Mouse (Mus musculus): Measurements from ENCODE around the gene Xpnpep3. TPM values are rescaled to one million over a fixed set of nuclear protein-coding genes. Genes with fewer than 3 reads are reported as not detected.
"Not testable (repeated sequence)": the region's sequence is repeated elsewhere in the genome, so short reads cannot be mapped to it uniquely, and the experiment has no call there.

Xpnpep3 gene
- polyA plus RNA-seq, 1 experiment from 2014 or later, result 11.8 TPM

DNA sequence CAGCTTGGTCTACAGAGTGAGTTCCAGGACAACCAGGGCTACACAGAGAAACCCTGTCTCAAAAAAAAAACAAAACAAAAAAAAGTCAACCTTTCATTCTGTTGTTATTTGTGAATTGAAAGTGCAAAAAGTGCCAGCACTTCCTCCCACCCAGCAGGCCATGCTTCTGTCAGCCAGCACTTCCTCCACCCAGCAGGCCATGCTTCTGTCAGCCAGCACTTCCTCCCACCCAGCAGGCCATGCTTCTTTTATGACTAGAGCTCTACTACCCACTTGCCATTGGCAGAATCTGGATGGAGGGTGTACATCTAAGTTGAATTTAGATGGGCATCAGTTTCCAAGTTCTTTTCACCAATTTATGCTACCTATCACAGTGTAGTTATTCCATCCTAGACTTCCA lies 6.9 kb upstream of the Xpnpep3 start:
- peaks cover 5% of the 10 kb centered on the region for H3K4me1 ChIP-seq (replicated peaks; ENCODE audit: control insufficient read depth, insufficient read depth, low read length)
- no peaks in the 10 kb centered on the region for H3K9me3 ChIP-seq (ENCODE audit: control insufficient read depth, low read length)
- H3K4me3 ChIP-seq (ENCODE audit: low read length), result no peak overlapping the region
- H3K9ac ChIP-seq (ENCODE audit: low read length), result no peak overlapping the region
- H3K4me2 ChIP-seq (ENCODE audit: low read depth, low read length), result no peak overlapping the region
- ATAC-seq (ENCODE audit: low read depth), result no peak
- H3K27me3 ChIP-seq (ENCODE audit: control insufficient read depth, insufficient read depth, low read depth, low read length), result no peaks in the 10 kb centered on the region
- no peak overlapping the region for H3K27ac ChIP-seq (ENCODE audit: low read length)
- peaks cover 18% of the 10 kb centered on the region for H3K36me3 ChIP-seq (ENCODE audit: control insufficient read depth, insufficient read depth, low read length)

DNA sequence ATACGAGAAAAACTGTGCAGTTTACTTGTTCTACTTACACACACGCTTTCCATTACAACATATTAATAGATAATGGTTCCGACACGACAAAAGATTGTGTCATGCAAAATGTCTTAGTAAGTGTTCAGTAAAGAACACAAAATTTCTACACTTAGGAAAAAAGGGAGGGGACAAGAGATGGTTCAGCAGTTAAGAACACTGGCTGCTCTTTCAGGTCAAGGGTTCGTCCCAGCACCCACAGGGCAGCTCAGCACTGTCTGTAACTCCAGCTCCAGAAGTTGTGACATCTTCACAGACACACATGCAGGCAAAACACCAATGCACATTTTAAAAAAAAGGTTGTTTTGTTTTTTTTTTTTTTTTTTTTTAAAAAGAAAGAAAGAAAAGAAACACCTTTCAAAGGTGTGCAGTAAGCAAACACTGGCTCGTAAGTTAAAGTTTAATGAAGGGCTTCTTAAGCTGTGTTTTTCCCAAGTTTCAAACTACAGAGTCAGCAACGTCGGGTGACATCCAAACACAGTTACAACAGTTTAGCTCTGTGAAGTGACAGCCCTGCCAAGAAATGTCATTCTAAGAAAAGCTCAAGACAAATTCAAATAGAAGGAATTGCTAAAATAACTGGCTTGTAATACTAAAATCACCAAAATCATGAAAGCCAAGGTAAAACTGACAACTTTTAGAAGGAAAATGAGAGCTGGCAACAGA lies 5.6 kb upstream of the Xpnpep3 start:
- H3K4me2 ChIP-seq (ENCODE audit: low read depth, low read length), result no peak overlapping the region
- H3K36me3 ChIP-seq (ENCODE audit: control insufficient read depth, insufficient read depth, low read length), result peaks cover 16% of the 10 kb centered on the region
- H3K4me3 ChIP-seq (ENCODE audit: low read length), result no peak overlapping the region
- no peaks in the 10 kb centered on the region for H3K27me3 ChIP-seq (ENCODE audit: control insufficient read depth, insufficient read depth, low read depth, low read length)
- ATAC-seq (ENCODE audit: low read depth), result no peak
- 69% methylated on average over 8 of the region's 8 CpGs for WGBS
- H3K27ac ChIP-seq (ENCODE audit: low read length), result no peak overlapping the region
- H3K9me3 ChIP-seq (ENCODE audit: control insufficient read depth, low read length), result no peaks in the 10 kb centered on the region
- no peak overlapping the region for H3K9ac ChIP-seq (ENCODE audit: low read length)
- peaks cover 11% of the 10 kb centered on the region for H3K4me1 ChIP-seq (replicated peaks; ENCODE audit: control insufficient read depth, insufficient read depth, low read length)

DNA sequence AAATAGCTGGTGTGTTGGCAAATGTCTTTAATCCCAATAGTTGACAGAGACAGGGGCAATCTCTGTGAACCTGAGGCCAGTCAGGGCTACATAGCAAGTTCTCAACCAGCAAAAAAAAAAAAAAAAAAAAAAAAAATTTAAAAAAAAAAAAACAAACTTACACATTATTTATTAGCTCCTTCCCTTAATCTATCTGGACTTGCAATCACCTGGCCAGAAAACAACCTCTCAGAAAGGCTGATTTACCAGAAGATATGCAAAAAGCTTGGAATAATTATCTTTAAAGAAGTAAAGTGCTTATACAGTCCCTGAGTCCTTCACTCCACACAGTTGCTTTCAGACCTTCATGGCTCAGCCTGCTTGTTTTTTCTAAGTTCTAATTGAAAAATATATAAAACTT lies 1.7 kb upstream of the Xpnpep3 start:
- peak overlapping the region; percentile 62 for H3K4me3 ChIP-seq (ENCODE audit: low read length)
- peak overlapping the region; percentile 75 for H3K4me2 ChIP-seq (ENCODE audit: low read depth, low read length)
- no peaks in the 10 kb centered on the region for H3K36me3 ChIP-seq (ENCODE audit: control insufficient read depth, insufficient read depth, low read length)
- H3K27me3 ChIP-seq (ENCODE audit: control insufficient read depth, insufficient read depth, low read depth, low read length), result no peaks in the 10 kb centered on the region
- ATAC-seq (ENCODE audit: low read depth), result no peak
- no peaks in the 10 kb centered on the region for H3K9me3 ChIP-seq (ENCODE audit: control insufficient read depth, low read length)
- H3K9ac ChIP-seq (ENCODE audit: low read length), result peak overlapping the region; percentile 76
- peak overlapping the region; percentile 40; the same call in 1 of the 2 replicates for H3K27ac ChIP-seq (ENCODE audit: low read length)
- H3K4me1 ChIP-seq (replicated peaks; ENCODE audit: control insufficient read depth, insufficient read depth, low read length), result peaks cover 17% of the 10 kb centered on the region

DNA sequence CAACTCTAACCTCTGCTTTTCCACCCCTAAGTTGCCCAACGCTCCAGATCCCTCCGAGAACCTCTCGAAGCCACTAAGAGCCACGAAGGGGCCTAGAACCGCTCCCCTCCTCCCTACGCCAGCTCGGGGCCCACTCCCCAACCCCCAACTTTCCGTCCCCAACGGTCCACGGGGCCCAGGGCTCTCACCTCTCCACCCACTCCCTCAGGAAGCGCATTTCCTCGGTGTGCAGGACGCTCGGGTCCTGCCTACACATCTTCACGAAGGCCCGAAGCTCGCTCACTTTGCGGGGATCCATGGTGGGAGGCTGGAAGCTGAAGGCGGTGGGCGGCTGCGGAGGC lies 671 bp upstream of the Xpnpep3 start:
- Histone ChIP-seq H3K9me3 (ENCODE audit: control insufficient read depth, low read length) (no peaks in the 10 kb centered on the region), H3K27ac (ENCODE audit: low read length) (peak overlapping the region; percentile 95), H3K9ac (ENCODE audit: low read length) (peak overlapping the region; percentile 76), H3K4me3 (ENCODE audit: low read length) (peak overlapping the region; percentile 62), H3K4me2 (ENCODE audit: low read depth, low read length) (peak overlapping the region; percentile 75), H3K36me3 (ENCODE audit: control insufficient read depth, insufficient read depth, low read length) (no peaks in the 10 kb centered on the region), H3K27me3 (ENCODE audit: control insufficient read depth, insufficient read depth, low read depth, low read length) (no peaks in the 10 kb centered on the region), H3K4me1 (replicated peaks; ENCODE audit: control insufficient read depth, insufficient read depth, low read length) (peaks cover 17% of the 10 kb centered on the region)
- 0% methylated on average over 21 of the region's 21 CpGs for WGBS
- peak; percentile 63; the same call in 1 of the 2 replicates for ATAC-seq (ENCODE audit: low read depth)

DNA sequence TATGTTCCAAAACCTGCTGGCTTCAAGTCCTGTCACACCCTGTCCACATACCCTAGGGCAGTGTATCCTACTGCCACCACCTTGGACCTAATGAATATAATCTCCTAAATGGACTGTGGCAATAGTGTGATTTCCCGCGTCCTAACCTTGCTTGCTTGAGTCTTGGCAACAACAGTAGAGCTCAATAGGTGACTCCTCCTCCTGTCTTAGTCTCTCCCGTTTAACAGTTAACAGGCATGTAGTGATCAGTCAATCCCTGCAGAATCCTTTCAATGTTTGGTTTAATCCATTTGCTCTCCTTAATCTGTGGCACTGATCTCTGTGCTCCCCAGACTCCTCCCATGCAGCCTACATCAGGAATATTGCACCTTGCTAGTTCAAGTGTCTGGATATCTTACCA lies 5.1 kb downstream of the Xpnpep3 start:
- no peak overlapping the region for H3K9ac ChIP-seq (ENCODE audit: low read length)
- 86% methylated on average over 3 of the region's 3 CpGs for WGBS
- ATAC-seq (ENCODE audit: low read depth), result no peak

DNA sequence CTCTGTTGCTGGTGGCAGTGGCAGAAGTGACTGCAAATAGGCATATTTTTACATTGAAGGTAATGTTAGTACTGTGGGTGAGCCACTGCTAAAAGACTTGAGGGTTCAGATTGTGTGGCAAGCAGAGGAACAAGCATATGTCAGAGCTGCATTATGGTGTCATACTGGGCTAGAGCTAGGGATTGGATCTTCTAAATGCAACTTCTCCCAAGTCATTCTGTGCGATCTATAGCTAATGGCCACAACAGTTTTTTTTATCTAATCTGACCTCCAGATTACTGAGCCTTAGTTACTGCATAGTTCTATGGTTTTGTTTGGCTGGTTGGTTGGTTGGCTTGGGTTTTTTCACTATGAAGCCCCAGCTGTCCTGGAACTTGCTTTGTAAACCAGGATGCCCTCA lies 8.3 kb downstream of the Xpnpep3 start, which contains the start of gene Dnajb7:
TSS of gene Dnajb7 (minus strand) at position 101 of the 400 bp plus-strand sequence.
- no peaks in the 10 kb centered on the region for H3K27me3 ChIP-seq (ENCODE audit: control insufficient read depth, insufficient read depth, low read depth, low read length)
- H3K36me3 ChIP-seq (ENCODE audit: control insufficient read depth, insufficient read depth, low read length), result no peaks in the 10 kb centered on the region
- H3K4me3 ChIP-seq (ENCODE audit: low read length), result no peak within 1 kb of the TSS
- WGBS, result 96% methylated on average over 1 of the region's 1 CpGs
- H3K4me2 ChIP-seq (ENCODE audit: low read depth, low read length), result no peak within 1 kb of the TSS
- no peaks in the 10 kb centered on the region for H3K9me3 ChIP-seq (ENCODE audit: control insufficient read depth, low read length)
- no peaks in the 10 kb centered on the region for H3K4me1 ChIP-seq (replicated peaks; ENCODE audit: control insufficient read depth, insufficient read depth, low read length)
- no peak within 1 kb of the TSS for H3K9ac ChIP-seq (ENCODE audit: low read length)
- no peak within 1 kb of the TSS for H3K27ac ChIP-seq (ENCODE audit: low read length)
- ATAC-seq (ENCODE audit: low read depth), result no peak

More for the DNA sequence above, 5.1 kb downstream of the Xpnpep3 start:
- Histone ChIP-seq H3K4me2 (ENCODE audit: low read depth, low read length) (no peak overlapping the region), H3K9me3 (ENCODE audit: control insufficient read depth, low read length) (no peaks in the 10 kb centered on the region), H3K4me3 (ENCODE audit: low read length) (no peak overlapping the region), H3K4me1 (replicated peaks; ENCODE audit: control insufficient read depth, insufficient read depth, low read length) (peaks cover 6% of the 10 kb centered on the region; the same call in 1 of the 2 replicates), H3K27me3 (ENCODE audit: control insufficient read depth, insufficient read depth, low read depth, low read length) (no peaks in the 10 kb centered on the region), H3K27ac (ENCODE audit: low read length) (no peak overlapping the region), H3K36me3 (ENCODE audit: control insufficient read depth, insufficient read depth, low read length) (no peaks in the 10 kb centered on the region)

DNA sequence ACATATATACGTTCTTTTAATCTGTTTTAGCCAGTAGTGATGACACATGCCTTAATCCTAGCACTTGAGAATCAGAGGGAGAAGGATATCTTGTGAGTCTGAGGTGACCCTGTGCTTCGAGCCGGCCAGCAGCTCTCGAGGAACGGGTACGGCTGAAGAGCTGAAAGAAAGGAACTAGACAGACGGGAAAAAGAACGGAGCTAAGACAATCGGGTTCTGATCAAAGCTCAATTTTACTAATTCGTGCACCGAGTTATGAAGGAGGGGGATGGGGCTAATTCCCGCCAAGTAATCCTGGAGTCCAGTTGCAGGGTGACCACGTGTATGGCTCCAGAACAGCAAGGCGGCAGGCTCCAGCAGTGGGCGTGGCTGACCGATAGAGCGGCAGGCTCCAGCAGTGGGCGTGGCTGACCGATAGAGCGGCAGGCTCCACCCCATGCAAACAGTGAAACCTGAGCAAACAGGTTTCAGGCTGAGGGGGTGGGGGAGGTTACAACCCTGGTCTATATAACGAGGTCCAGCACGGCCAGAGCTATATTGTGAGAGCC lies 16.9 kb downstream of the Xpnpep3 start:
- H3K36me3 ChIP-seq (ENCODE audit: control insufficient read depth, insufficient read depth, low read length); H3K9me3 ChIP-seq (ENCODE audit: control insufficient read depth, low read length); H3K27ac ChIP-seq (ENCODE audit: low read length); H3K27me3 ChIP-seq (ENCODE audit: control insufficient read depth, insufficient read depth, low read depth, low read length); H3K4me1 ChIP-seq (replicated peaks; ENCODE audit: control insufficient read depth, insufficient read depth, low read length): not testable (repeated sequence)
- Histone ChIP-seq H3K4me2 (ENCODE audit: low read depth, low read length) (peak overlapping the region; percentile 55), H3K4me3 (ENCODE audit: low read length) (peak overlapping the region; percentile 33), H3K9ac (ENCODE audit: low read length) (peak overlapping the region; percentile 6)
- 2% methylated on average over 22 of the region's 22 CpGs for WGBS
- ATAC-seq (ENCODE audit: low read depth), result peak; percentile 93

DNA sequence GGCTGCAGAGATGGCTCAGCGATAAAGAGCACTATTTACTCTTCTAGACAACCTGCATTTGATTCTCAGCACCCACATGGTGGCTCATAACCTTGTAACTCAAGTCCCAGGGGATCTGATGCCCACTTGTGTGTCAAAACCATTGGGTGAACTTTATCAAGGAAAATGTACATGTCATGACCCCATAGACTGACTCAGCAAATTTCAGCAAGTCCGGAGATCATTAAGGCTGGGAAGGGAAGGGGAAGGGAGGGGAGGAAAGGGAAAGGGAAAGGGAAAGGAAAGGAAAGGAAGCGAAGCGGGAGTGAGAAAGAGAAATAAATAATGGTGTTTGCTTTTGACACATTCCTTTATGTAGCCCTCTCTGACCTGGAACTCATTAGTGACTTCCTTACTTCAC lies 18.1 kb downstream of the Xpnpep3 start:
- no peak for ATAC-seq (ENCODE audit: low read depth)
- no peak overlapping the region for H3K27ac ChIP-seq (ENCODE audit: low read length)
- 74% methylated on average over 4 of the region's 4 CpGs for WGBS
- no peaks in the 10 kb centered on the region for H3K27me3 ChIP-seq (ENCODE audit: control insufficient read depth, insufficient read depth, low read depth, low read length)
- H3K4me3 ChIP-seq (ENCODE audit: low read length), result no peak overlapping the region
- H3K4me2 ChIP-seq (ENCODE audit: low read depth, low read length), result no peak overlapping the region
- H3K36me3 ChIP-seq (ENCODE audit: control insufficient read depth, insufficient read depth, low read length), result no peaks in the 10 kb centered on the region
- H3K9me3 ChIP-seq (ENCODE audit: control insufficient read depth, low read length), result no peaks in the 10 kb centered on the region
- no peak overlapping the region for H3K9ac ChIP-seq (ENCODE audit: low read length)
- peaks cover 5% of the 10 kb centered on the region for H3K4me1 ChIP-seq (replicated peaks; ENCODE audit: control insufficient read depth, insufficient read depth, low read length)

DNA sequence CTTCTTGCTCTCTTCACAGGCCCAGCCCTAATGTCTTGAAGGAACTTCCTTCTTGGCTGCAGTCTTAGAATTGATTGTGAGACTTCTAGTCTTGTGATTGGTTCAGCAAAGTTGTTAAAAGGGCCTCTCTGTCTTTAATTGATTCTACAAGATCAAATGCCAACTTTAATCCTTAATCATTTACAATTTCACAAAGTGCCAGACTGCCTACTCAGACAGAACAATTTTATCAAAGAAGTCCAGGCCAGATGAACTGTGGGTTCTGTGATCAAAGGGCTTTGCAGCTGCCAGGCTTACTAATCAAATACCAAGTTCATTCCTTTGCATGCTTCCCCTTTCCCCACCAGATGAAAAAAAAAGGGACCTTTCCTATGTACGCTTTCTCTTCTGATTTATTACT lies 21.5 kb downstream of the Xpnpep3 start:
- Histone ChIP-seq H3K4me1 (replicated peaks; ENCODE audit: control insufficient read depth, insufficient read depth, low read length) (peaks cover 3% of the 10 kb centered on the region), H3K9ac (ENCODE audit: low read length) (no peak overlapping the region), H3K27ac (ENCODE audit: low read length) (no peak overlapping the region), H3K36me3 (ENCODE audit: control insufficient read depth, insufficient read depth, low read length) (no peaks in the 10 kb centered on the region), H3K9me3 (ENCODE audit: control insufficient read depth, low read length) (no peaks in the 10 kb centered on the region), H3K4me2 (ENCODE audit: low read depth, low read length) (no peak overlapping the region), H3K4me3 (ENCODE audit: low read length) (no peak overlapping the region), H3K27me3 (ENCODE audit: control insufficient read depth, insufficient read depth, low read depth, low read length) (no peaks in the 10 kb centered on the region)
- no peak for ATAC-seq (ENCODE audit: low read depth)
- WGBS, result 52% methylated on average over 1 of the region's 1 CpGs
